Mouse (Mus musculus): Measurements from ENCODE around the gene Ccs. TPM values are rescaled to one million over a fixed set of nuclear protein-coding genes. Genes with fewer than 3 reads are reported as not detected.

The Ccs gene
- total RNA-seq (2023): 10 to 100 TPM; 23.0 to 24.4 TPM

GRCm38 (mm10) chr19:4839149-4839548 lies at the start of gene Ccs, which contains the start of gene Ccdc87:
Ccs (minus strand) TSS chr19:4839332.
Ccdc87 (plus strand) TSS chr19:4839366.

GRCm38 (mm10) chr19:4878405-4879323 lies 39.5 kb upstream of the Ccs start, which contains the start of gene Zdhhc24:
Zdhhc24 (plus strand) TSS chr19:4878668.

GRCm38 (mm10) chr19:4877785-4878184 lies 38.7 kb upstream of the Ccs start, which contains the start of gene Actn3:
Actn3 (minus strand) TSS chr19:4877909.

GRCm38 (mm10) chr19:4854552-4855469 lies 15.7 kb upstream of the Ccs start, which contains the start of gene Ctsf:
Ctsf (plus strand) TSS chr19:4855130.

GRCm38 (mm10) chr19:4811063-4811908 lies 27.8 kb downstream of the Ccs start, which contains the start of the genes Gm21992 and Rbm14:
Gm21992 (minus strand) TSS chr19:4811612.
Rbm14 (minus strand) TSS chr19:4811634.

GRCm38 (mm10) chr19:4793831-4794422 lies 45.2 kb downstream of the Ccs start, which contains the start of gene Rbm4:
Rbm4 (minus strand) TSS chr19:4793901.

Other genes with a start within 250 kb of the Ccs start
- under 1 TPM; 0.17 to 0.30 TPM for gene Lrfn4, start 223.7 kb downstream of the Ccs start, total RNA-seq (2023)
- gene Rce1, start 213.7 kb downstream of the Ccs start, total RNA-seq (2023): 10 to 100 TPM; 53.8 to 58.0 TPM
- not detected for gene Gm960, start 140.7 kb downstream of the Ccs start, total RNA-seq (2023)
- not detected for gene Sptbn2, start 128.2 kb downstream of the Ccs start, total RNA-seq (2023)
- gene Rbm4b, start 82.8 kb downstream of the Ccs start, total RNA-seq (2023): 10 to 100 TPM; 27.3 to 27.7 TPM
- 10 to 100 TPM; 69.7 to 74.8 TPM for gene Rbm4, start 45.4 kb downstream of the Ccs start, total RNA-seq (2023)
- 10 to 100 TPM; 36.7 to 45.2 TPM for gene Gm21992, start 27.7 kb downstream of the Ccs start, total RNA-seq (2023)
- 10 to 100 TPM; 63.8 to 98.1 TPM for gene Rbm14, start 27.7 kb downstream of the Ccs start, total RNA-seq (2023)
- not detected for gene Ccdc87, start within 50 bp of the Ccs start, total RNA-seq (2023)
- gene Ctsf, start 15.8 kb upstream of the Ccs start, total RNA-seq (2023): under 1 TPM in 1 of 2 experiments, not detected in 1; 0.87 TPM
- gene Actn3, start 38.6 kb upstream of the Ccs start, total RNA-seq (2023): not detected
- gene Zdhhc24, start 39.3 kb upstream of the Ccs start, total RNA-seq (2023): 1 to 10 TPM; 7.9 to 9.3 TPM
- 1 to 10 TPM; 4.1 to 4.3 TPM for gene Bbs1, start 67.3 kb upstream of the Ccs start, total RNA-seq (2023)
- 10 to 100 TPM; 78.9 to 86.2 TPM for gene Dpp3, start 89.0 kb upstream of the Ccs start, total RNA-seq (2023)
- gene Peli3, start 103.8 kb upstream of the Ccs start, total RNA-seq (2023): 1 to 10 TPM; 1.7 to 4.2 TPM
- 10 to 100 TPM; 22.0 to 39.4 TPM for gene Mrpl11, start 122.8 kb upstream of the Ccs start, total RNA-seq (2023)
- gene Npas4, start 151.0 kb upstream of the Ccs start, total RNA-seq (2023): not detected
- gene Slc29a2, start 184.5 kb upstream of the Ccs start, total RNA-seq (2023): 1 to 10 TPM; 5.6 to 9.4 TPM
- gene B4gat1, start 199.5 kb upstream of the Ccs start, total RNA-seq (2023): 1 to 10 TPM; 4.8 TPM
- gene AC124502.3, start 199.6 kb upstream of the Ccs start, total RNA-seq (2023): 1 to 10 TPM; 1.2 to 2.8 TPM
- 10 to 100 TPM; 63.7 to 71.9 TPM for gene Brms1, start 202.0 kb upstream of the Ccs start, total RNA-seq (2023)
- gene Rin1, start 211.1 kb upstream of the Ccs start, total RNA-seq (2023): 1 to 10 TPM; 2.5 to 5.3 TPM
- not detected for gene Cd248, start 228.7 kb upstream of the Ccs start, total RNA-seq (2023)
- not detected for gene Tmem151a, start 246.2 kb upstream of the Ccs start, total RNA-seq (2023)
- 10 to 100 TPM; 29.3 to 49.9 TPM for gene Yif1a, start 249.2 kb upstream of the Ccs start, total RNA-seq (2023)

All from B cell, adult 67 days (primary cell).